Mouse (Mus musculus): Measurements from ENCODE around the gene Ppfia1.

DNA sequence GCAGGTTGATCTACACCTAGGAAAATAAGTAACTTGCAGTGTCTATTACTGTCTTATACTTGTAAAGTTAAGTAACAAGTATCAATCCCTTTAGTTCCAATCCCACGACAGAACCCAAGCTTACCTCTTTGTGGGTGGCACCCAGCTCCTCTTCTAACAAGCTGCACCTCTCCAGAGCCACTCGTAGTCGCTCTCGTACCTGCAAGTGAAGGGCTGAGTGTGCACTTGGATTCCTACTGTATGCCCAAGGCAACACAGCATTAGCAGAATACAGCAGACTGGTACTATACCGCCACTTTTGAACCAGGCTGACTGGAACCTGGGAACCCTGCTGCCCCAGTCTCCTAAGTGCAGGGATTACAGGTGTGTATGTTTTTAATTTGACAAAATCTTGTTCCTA lies 33.7 kb downstream of the Ppfia1 start:
- TF ChIP-seq CTCF (IDR thresholded peaks at IDR 0.05; ENCODE audit: low read depth): no peak
- no peak for TF ChIP-seq EP300 (IDR thresholded peaks at IDR 0.05; ENCODE audit: low read depth)
